Mouse (Mus musculus) CD8-positive naive resting alpha-beta T cell, adult 2 months (primary cell): ENCODE results near the gene Ripor3.
"Not testable (repeated sequence)": the region's sequence is repeated elsewhere in the genome, so short reads cannot be mapped to it uniquely, and the experiment has no call there.

Experiments
- DNase-seq, 2 experiments: peaks; one replicate each; pipeline ENCODE4 v3.0.0; 2022; ENCODE audit warnings: low read depth in 2 of 2, low spot score in 2 of 2

Gene Ripor3

DNA sequence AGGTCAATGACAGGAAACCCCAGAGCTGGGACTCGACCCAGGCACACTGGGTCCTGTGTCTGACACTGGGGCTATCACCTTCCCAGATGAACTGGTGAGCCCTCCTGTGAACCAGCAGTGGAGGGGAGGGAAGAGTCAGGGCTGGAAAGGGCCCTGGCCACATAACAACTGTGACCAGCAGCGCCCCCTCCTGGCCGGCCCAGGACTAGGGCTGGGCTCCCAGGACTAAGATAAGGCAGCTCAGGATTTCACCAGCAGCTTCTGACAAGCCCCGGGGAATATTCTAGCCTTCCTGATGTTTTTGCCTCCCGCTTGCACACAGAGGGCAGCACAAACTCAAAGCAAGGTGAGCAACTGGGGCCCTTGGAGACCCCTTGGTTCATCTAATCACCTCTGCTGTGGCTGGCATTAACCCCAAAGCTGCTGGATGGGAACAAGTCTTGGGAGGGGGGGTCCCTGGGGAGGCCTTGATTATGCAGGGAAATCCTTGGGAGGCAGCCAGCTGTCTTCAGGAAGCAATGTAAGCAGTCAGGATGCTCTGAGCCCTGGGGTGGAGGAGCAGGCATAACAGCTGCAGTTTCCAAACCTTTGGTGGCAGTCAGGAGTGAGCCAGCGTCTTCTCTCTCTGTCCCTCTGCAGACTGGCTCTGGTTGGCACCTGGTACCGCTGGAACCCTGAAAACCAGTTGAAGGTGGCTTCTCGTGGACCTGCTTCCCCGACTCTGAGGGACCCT lies at the start of gene Ripor3:
Gene Ripor3, minus strand, starts transcription at position 683 of the 733 bp plus-strand sequence.
- peak; percentile 77 to 83 for DNase-seq

DNA sequence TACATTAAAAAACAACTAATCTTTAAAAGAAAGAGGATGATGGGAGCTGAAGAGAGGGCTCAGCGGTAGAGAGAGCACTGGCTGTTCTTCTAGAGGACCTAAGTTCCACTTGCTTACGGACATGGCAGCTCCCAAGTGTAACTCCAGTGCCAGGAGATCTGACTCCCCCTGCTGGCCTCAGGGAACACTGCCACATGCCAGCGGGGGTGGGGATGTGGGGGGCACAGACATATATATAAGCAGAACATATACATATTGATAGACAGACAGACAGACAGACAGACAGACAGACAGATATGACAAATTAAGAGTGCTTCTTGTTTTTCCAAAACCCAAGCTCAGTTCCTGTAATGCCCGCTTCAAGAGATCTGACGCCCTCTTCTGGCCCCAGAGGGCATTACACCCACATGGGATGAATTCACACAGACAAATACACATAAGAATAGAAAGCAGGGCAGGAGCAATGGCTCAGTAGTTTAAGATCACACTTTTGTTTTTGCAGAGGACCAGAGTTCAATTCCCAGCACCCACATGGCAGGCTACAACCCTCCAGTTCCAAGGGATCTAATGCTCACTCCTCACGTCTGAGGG lies 48.9 kb upstream of the Ripor3 start:
- no peak for DNase-seq

DNA sequence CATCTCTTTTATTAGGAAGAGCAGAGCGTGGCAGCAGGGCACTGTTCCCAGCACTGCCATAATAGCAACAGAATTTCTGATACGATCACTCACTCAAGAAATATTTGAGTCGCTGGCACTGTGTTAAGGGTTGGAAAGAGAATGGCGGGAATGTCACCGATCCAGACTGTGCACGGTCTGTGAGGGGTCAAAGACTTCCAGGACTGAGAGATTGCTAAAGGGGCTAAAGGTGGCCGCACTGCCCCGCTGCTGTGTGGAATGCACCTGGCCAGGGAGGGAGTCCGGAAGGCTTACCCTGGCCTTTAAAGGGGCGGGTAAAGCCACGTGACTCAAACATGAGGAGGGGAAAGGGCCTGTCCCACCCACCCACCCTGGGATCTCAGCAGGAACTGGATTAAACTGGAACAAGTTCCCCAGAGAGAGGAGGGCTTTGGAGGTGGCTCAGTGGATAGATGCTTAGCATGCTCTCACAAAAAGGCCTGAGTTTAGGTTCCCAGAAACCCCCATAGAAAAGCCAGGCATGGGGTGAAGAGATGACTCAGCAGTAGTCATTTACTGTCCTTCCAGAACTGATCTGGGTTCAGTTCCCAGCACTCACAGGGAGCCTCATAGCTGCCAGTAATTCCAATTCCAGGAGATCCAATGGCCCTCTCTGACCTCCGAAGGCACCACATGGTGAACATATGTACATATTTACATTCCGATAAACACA lies 48.2 kb upstream of the Ripor3 start:
- no peak for DNase-seq

DNA sequence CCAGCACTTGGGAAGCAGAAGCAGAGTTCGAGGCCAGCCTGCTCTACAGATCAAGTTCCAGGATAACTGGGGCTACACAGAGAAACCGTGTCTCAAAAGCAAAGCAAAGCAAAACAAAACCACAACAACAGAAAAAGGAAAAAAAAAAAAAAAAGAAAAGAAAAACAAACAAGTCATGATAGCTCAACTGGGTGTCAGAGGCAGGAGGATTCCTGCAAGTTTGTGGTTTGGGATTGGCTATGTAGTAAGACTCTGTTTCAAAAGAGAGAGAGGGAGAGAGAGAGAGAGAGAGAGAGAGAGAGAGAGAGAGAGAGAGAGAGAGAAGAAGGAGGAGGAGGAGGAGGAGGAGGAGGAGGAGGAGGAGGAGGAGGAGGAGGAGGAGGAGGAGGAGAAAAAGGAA lies 47.5 kb upstream of the Ripor3 start:
- DNase-seq, result not testable (repeated sequence)

DNA sequence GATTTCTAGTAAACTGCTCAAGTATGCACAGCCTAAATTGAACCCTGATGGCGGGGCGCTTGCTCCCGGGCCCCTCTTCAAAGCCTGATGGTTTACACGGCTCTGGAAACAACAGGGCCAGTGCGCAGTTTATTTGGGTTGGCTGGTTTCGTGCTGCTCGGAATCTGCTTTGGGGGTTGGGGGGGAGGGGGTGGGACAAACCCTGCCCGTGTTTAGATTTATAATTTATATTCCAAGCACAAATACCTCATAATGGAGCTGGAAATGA lies 46.2 kb upstream of the Ripor3 start:
- DNase-seq, result no peak

DNA sequence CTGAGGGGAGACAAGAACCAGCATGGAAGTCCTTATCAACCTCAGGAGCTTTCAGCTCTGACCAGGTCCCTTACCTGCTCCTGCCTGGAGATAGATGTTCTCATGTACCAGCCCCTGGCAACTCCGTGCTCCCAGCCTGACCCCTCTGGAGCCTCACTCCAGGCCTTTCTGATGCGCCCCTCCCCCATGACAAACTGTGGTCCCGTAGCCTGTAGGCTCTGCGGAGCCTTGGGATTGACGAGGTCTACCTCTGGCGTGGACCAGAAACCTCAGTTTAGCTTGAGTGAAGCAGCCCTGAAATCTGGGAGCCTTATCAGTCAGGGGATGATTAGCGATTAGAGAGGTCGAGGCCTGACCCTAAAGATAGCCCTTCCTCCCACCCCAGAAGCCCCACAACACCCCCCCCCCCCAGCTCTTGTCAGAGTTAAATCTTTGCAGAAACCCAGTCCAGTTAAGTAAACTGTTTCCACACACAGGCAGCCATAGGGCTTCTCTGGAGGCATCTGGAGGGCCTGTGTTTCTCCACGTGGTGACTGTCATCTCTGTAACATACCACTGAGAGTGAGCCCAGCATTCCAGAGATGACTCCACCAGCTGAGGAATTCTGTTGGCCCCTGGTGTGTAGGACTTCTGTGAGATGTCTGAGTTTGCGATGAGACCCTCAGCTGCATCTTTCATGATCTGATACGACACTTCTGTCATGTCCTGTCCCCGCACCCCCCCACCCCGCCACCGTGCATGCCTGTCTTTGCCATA lies 45.7 kb upstream of the Ripor3 start:
- DNase-seq, result no peak

DNA sequence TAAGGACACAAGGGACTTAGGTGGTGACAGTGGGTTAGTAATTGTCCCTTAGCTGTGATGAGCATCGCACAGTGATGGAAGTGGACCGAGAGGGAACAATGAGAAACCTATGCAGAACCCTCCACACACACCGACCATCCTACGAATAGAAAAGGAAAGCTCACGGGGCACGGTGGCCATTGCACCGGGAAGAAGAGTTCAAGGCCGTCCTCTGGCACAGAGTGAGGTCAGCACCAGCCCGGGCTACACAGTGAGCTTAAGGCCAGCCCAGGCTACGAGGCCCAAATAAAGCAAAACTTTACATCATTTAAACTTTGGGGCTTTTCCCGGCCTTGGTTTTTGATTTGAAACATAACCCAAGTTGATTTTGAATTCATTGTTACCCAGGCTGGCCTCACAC lies 43.7 kb upstream of the Ripor3 start:
- no peak for DNase-seq

DNA sequence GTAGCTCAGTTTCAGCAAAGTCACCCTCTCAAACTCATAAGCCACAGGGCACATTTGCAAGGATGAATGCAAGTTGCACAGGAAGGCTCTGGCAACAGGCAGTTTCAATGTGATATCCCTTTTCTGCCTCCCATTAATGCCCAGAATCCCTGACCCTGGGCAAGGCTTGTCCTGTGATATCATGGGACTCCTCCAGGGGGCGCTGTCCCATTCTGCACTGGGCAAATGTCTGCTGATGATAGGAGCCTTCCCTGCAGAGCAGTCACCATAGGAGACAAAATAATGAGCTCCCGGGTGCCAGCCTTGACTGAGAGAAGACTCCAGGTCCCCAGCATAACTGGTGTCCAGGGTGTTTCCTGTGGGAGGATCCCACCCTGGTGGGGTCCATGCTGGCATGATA lies 42.3 kb upstream of the Ripor3 start:
- peak; percentile 11 to 40 for DNase-seq

DNA sequence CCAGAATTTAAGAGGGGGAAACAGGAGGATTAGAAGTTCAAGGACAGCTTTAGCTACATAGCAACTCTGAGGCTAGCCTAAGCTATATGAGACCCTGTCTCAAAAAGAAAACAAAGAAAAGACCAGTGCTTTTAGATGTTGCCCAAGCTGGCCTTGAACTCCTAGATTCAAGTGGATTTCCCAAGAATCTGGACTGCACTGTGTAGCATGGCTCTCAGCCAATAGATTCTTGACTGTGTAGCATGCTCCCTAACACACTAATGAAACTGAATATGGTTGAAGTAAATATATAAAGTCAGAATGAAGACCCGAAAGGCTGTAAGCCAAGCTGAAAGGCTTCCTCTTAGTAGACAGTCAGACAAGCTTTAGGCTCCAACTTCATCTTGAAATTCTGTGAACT lies 41.7 kb upstream of the Ripor3 start:
- DNase-seq, result no peak

DNA sequence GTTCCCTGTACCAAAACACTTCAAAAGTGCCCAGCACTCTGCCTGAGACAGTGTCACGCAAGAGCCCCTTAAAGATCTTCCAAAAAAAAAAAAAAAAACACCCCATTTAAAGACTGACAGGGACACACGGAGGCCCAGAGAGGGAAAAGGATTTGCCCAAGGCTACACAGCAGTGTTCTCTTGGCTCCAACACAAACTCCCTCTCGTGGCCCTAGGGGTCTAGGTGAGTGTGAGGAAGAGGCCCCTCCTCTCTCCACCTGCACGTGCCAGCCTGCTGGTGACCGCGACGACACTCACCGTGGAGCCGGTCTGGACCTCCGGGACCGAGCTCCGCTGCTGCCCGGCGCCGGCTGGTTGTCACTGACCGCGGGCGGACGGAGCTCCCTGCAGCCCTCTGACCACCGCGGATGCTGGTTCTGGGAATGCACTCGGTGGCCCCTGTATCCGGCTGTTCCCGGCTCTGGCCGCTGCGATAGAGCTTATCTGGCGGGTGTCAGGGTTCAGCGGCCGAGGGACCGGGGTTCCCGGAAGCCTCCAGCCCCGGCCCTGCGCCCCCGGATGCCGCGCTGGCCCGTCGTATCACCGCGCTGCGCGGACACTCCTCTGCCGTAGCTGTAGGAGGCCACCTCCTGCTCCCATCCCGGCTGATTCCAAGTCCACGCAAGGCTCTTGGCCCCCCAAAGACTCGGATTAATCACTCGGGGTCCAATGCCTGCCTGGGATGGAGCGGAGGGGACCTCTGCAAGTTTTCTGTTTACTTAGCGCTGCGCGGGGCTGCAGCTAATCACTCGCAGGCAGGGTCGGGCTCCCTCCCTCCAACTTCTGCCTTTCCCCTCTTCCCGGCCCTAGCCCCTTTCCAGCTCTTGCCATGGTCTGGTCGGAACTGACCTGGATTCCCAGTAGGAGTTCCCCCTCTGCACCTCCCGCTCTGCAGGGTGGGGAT lies 39.9 kb upstream of the Ripor3 start:
- DNase-seq, result no peak

DNA sequence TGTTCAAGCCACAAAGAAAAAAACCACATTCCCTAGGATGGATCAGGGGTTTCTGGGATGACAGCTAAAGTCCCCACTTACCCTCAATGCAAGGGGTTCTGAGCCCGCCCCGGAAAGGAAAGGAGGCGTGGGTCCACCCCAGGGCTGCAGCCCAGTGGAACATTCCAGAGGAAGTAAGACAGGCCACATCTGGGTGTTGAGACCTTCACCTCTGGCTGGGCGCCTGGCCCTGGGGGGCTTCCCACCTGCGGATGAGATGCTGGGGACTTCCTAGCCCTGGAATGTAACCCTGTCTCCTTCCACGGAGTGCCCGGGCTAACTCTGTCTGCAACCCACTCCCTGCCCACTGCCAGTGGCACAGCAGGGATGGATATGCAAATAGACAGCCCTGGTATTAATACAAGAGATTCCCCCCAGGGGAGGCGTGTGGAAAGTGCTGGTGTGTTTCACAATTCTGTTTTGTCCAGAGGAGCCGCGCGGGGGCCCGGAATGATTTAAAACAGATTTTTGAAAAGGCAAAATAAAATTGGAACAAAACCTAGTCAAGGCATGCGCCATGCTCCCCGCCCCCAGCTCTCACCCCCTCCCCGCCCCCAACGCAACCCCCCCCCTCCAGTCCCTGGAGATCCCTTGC lies 38.7 kb upstream of the Ripor3 start:
- no peak for DNase-seq

DNA sequence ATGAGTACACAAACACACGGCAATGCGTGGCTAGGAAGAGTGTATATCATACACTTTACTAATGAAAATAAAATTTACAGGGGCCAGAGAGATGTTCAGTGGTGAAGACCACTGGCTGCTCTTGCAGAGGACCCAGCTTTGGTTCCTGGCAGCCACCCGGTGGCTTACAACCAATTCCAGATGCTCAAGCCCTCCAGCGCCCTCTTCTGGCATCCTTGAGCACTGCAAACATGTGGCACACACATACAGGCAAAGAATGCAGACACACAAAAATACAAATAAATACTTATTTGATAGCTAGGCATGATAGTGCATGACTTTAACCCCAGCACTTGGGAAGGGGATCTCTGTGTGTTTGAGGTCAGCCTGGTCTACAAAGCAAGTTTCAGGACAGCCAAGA lies 36.0 kb upstream of the Ripor3 start:
- DNase-seq, result no peak

DNA sequence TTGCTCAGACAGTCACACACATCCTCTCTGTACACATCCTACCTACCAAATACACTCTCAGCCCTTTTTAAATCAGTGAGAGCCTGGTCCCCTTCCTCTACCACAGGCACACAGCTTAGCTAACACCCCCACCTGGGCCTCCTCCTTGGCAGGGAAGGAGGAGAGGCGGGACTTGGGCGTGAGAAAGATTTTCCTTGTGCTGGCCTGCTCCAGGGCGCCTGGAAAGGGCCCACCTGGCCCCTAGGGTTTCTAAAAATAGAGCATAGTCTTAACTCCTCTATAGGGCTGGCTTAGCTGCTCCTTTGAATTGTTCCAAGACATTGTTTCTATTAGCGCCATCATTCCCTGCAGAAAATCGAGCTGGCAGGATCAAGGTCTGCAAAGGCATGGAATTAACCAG lies 35.4 kb upstream of the Ripor3 start:
- DNase-seq, result no peak

DNA sequence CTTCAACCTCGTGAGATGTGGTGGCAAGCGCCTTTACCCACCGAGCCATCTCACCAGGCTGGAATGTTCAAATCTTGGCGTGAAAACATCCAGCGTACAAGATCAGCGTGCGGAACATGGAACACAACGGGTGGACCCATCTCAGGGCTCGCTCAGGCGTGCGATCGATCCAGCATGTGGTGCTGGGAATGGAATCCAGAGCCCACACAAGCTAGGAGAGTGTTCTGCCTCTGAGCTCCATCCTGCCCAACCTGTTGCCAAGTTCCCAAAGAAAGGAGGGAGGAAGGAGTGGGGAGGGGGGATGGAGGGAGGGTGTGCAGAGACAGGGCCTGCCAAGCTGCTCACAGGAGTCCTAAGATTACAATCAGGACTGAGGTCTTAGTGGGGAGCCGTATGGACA lies 34.9 kb upstream of the Ripor3 start:
- DNase-seq, result no peak

DNA sequence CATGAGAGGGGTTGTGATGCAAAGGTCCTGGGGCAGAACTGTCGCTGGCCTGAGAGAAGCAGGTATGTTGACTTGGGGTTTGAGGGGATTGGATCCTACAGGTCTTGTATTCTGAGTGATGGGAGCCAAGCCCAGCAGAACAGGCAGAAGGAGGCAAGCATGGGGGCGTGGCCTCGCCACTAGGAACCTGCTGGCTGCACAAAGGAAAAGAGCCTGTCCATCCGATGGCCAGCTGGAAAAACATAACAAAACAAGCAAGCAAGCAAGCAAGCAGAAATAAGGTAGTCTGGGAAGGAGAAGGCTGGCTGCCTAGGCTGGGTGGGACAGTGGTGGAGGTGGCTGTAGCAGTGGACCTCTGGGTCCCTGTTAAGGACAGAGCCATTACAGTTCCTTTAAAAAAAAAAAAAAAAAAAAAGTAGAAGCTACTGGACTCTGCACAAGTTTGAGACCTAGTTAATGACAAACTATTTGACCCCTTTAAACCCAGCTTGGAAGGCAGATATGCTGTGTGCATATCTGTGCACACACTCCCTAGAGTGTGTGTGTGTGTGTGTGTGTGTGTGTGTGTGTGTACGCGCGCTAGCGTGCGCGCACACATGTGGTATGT lies 34.4 kb upstream of the Ripor3 start:
- DNase-seq, result no peak

DNA sequence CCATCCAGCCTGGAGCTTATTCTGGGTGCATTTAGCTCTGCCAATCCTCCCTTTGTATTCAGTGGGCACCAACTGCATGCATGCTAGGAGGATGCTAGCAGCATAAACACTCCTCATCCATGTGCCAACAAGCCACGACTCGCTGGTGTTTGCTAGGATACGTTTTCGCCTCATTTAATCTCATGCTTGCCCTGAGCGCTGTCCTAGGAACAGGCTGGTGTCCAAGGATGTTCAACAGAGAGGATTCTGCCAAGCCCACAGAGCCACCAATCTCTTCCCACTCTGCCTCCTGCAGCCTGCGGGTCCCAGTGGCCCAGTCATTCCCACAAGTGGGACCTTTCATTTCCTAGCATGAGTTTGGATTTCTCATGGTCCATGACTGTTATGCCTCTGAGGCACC lies 31.6 kb upstream of the Ripor3 start:
- no peak for DNase-seq

DNA sequence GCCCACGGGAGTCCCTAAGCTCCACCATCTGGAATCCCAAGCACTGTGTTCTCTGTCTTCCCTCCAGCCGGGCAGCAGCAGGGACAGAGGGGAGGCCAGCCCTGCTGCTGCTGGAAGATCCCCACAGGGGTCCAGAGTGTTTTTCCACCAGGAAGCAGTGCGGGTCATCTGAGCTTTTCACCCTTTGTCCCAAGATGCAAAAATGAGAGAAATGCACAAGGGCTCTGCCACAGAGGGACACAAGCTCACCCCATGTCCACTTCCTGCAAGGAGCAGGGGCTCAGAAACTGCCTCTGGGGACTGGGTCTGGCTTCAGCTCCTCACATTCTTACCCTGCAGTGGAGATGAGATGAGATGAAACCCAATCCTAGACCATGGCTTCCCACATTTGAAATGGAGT lies 30.3 kb upstream of the Ripor3 start:
- no peak for DNase-seq

DNA sequence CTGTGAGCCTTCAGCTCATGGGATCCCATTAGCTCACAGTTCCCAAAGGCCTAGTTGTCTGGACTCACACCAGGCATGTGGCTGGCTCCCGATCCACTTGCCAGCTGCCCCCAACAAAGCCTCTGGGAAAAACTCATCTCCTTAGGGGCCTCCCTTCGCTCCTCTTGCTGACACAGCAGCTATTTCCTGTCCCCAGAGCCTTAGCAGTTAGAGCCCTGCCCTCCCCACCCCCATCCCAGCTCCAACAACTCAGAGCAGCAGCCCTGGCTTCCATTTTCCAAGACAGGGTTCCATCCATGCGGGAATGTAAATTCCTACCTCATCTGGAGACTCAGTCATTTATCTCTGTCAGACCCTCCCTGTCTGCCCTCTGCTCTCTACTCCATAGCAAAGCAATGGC lies 26.6 kb upstream of the Ripor3 start:
- no peak for DNase-seq

DNA sequence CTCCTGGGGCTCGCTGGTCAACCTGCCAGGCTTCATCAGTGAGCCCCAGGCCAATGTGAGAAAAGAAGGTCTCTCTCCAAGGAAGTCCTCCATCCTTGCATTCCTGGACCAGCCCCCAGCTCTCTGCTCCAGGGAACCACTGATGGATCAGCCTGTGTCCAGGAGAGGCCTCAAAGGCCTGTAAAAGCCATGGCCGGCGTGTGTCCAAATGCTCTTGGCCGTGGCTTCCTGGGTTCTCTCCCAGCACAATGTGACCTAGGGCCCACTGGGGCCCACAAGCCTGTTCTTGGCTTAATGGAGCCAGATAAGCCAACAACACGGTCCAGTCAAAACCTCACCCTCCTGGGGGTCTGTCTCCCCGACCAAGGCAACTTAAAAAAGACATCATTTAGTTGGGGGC lies 25.5 kb upstream of the Ripor3 start:
- DNase-seq, result no peak

DNA sequence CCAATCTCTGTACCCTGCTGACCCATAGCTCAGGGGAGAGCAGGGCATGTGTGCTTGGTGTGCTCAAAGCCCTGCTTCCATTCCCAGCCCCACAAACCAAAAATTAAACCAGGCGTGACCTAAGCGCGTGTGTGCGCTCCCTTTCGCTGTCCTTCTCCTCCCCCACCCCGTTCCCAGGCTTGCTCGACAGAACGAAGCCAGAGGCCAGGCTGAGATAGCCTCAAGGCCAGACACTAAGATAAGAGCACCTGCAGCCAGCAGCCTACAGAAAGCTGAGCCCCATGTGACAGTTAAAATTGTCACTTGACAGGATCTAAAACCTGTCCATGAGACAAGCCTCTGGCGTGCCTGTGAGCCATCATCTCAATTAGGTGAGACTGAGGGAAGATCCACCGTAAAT lies 23.5 kb upstream of the Ripor3 start:
- no peak for DNase-seq
